Mouse (Mus musculus) right cerebral cortex, postnatal 10 days (tissue): ENCODE data around the gene Txn1.

Experiments
- DNase-seq, 2 experiments: peaks; one replicate each; pipeline ENCODE4 v3.0.0; 2021; ENCODE audit warnings: low spot score in 2 of 2

Txn1 gene

GRCm38 (mm10) chr4:57901210-57901609 is 55.0 kb downstream of the Txn1 start:
- peak in 1 of 2 experiments; percentile 63 for DNase-seq

GRCm38 (mm10) chr4:57896631-57897030 is 59.6 kb downstream of the Txn1 start:
- no peak for DNase-seq

- no peak for DNase-seq
Observed at GRCm38 (mm10) chr4:57895902-57896301, 60.3 kb downstream of the Txn1 start.

GRCm38 (mm10) chr4:57895140-57895539 is 61.1 kb downstream of the Txn1 start:
- no peak for DNase-seq
